Mouse (Mus musculus) spleen, adult 18-20 months (tissue): Measurements from ENCODE around the gene Gabrp.

Source experiments
- DNase-seq, 2 experiments: peaks; one replicate each; pipeline ENCODE4 v3.0.0; 2022; ENCODE audit warnings: mixed read lengths in 2 of 2

Gene Gabrp

GRCm38 (mm10) chr11:33513376-33513991 lies 65.3 kb downstream of the Gabrp start, which contains the start of gene Ranbp17:
Gene Ranbp17 (minus strand): TSS chr11:33513746.
- no peak for DNase-seq

- no peak for DNase-seq
These were observed 65.8 kb downstream of the Gabrp start for GRCm38 (mm10) chr11:33512854-33513375.

DNA sequence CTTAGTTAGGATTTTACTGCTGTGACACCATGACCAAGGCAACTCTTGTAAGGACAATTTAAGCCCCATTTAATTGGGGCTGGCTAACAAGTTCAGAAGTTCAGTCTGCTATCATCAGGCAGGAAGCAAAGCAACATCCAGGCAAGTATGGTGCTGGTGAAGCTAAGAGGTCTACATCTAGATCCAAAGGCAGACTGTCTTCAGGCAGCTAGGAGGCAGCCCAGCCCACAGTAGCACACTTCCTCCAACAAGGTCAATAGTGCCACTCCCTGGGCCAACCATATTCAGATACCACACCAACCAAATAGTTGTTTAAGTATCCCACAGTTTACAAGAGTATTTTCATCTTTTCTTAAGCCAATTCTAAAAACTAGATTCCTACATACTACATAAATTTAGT lies 69.4 kb downstream of the Gabrp start:
- no peak for DNase-seq
